Mouse (Mus musculus): ENCODE measurements at regions not wholly inside any gene's neighbourhood (a gene's known extent, or its start where the extent isn't known, plus 50 kb on each side); places are given as distances from the start of the nearest gene placed in this dataset.

DNA sequence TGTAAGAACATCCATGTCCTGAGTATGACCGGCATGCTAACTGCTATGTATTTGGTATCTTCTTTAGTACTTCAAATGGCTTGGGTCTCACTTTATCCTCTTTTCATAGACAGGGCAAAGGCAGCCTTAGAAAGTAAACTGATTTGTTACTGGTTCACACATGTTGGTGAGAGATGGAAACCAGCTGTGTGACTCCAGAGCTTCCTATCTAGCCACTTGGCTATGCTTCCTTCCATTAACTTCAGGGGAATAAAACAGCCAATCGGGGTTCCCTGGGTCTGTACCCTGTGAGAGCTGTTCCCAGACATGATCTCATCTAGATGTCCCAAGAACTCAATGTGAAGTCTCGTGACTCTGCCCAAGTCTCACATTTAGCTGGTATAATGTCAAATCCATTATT lies 203.5 kb downstream of the Rps15a start:
- TF ChIP-seq CTCF (IDR thresholded peaks at IDR 0.05; ENCODE audit: low read depth, low read length) (no peak), POLR2A (IDR thresholded peaks at IDR 0.05; ENCODE audit: extremely low read depth, insufficient read depth, low read length) (no peak)
- no peak overlapping the region for H3K27ac ChIP-seq (replicated peaks; ENCODE audit: insufficient read depth, low read depth, low read length)

DNA sequence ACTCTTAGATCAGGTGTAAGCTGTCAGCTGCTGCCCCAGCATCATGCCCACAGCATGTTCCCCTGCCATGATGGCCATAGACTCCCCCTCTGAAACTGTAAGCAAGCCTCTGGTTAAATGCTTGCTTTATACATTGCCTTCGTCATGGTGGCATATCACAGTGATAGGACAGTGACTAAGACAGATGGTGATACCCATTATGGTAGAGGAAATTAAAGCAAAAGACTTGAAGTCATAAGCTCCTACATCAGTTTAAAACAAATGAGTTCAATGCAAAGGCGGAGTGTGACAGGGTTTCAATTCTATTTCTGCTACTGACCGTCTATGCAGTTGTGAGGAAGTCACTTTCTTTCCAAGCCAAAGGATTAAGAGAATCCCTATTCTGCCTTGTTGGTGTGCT lies 204.9 kb downstream of the Rps15a start:
- Histone ChIP-seq H3K79me2 (ENCODE audit: control insufficient read depth, insufficient read depth, low read length) (no peaks in the 10 kb centered on the region), H3K4me3 (ENCODE audit: insufficient read depth, low read depth, low read length) (no peak overlapping the region), H3K27ac (replicated peaks; ENCODE audit: insufficient read depth, low read depth, low read length) (no peak overlapping the region), H3K27me3 (ENCODE audit: control insufficient read depth, insufficient read depth, low read length) (no peaks in the 10 kb centered on the region), H3K4me1 (ENCODE audit: control insufficient read depth, insufficient read depth, low read length) (no peaks in the 10 kb centered on the region), H3K36me3 (ENCODE audit: control insufficient read depth, insufficient read depth, low read length) (no peaks in the 10 kb centered on the region), H3K9ac (ENCODE audit: low read depth, low read length) (no peak overlapping the region)
- 90% methylated on average over 3 of the region's 3 CpGs for WGBS
- DNase-seq (ENCODE audit: extremely low read depth, low read depth, low spot score), result no peak
- TF ChIP-seq CTCF (IDR thresholded peaks at IDR 0.05; ENCODE audit: low read depth, low read length) (no peak), POLR2A (IDR thresholded peaks at IDR 0.05; ENCODE audit: extremely low read depth, insufficient read depth, low read length) (no peak)

More for the DNA sequence above, 203.5 kb downstream of the Rps15a start:
- H3K9ac ChIP-seq (ENCODE audit: low read depth, low read length), result no peak overlapping the region
- no peak overlapping the region for H3K4me3 ChIP-seq (ENCODE audit: insufficient read depth, low read depth, low read length)
- H3K27me3 ChIP-seq (ENCODE audit: control insufficient read depth, insufficient read depth, low read length), result no peaks in the 10 kb centered on the region
- WGBS, result 80% methylated on average over 3 of the region's 3 CpGs
- no peak for DNase-seq (ENCODE audit: extremely low read depth, low read depth, low spot score)
- no peaks in the 10 kb centered on the region for H3K4me1 ChIP-seq (ENCODE audit: control insufficient read depth, insufficient read depth, low read length)
- no peaks in the 10 kb centered on the region for H3K36me3 ChIP-seq (ENCODE audit: control insufficient read depth, insufficient read depth, low read length)
- H3K79me2 ChIP-seq (ENCODE audit: control insufficient read depth, insufficient read depth, low read length), result no peaks in the 10 kb centered on the region

DNA sequence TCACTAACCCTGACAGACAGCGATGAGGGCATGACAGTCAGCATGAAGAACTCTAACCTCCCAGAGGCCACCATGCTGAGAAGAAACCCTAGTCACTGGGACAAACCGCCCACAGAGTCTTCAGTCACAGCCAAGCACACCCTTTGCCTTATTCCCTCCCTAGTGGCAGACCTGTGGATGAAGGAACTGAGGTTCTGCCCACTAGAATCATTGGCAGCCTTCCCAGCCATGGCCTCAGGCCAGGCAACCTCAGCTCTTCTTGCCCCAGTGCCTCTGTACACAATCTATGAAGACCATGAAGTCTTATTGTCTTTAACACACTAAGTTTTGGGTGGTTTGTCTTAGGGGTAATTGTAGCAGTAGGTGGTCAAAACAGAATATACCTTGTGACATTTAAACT lies 219.5 kb downstream of the Rps15a start:
- peak; percentile 10 for DNase-seq (ENCODE audit: extremely low read depth, low read depth, low spot score)
- Histone ChIP-seq H3K79me2 (ENCODE audit: control insufficient read depth, insufficient read depth, low read length) (no peaks in the 10 kb centered on the region), H3K9ac (ENCODE audit: low read depth, low read length) (no peak overlapping the region), H3K36me3 (ENCODE audit: control insufficient read depth, insufficient read depth, low read length) (no peaks in the 10 kb centered on the region), H3K27ac (replicated peaks; ENCODE audit: insufficient read depth, low read depth, low read length) (no peak overlapping the region), H3K27me3 (ENCODE audit: control insufficient read depth, insufficient read depth, low read length) (no peaks in the 10 kb centered on the region), H3K4me3 (ENCODE audit: insufficient read depth, low read depth, low read length) (no peak overlapping the region), H3K4me1 (ENCODE audit: control insufficient read depth, insufficient read depth, low read length) (no peaks in the 10 kb centered on the region)
- TF ChIP-seq POLR2A (IDR thresholded peaks at IDR 0.05; ENCODE audit: extremely low read depth, insufficient read depth, low read length) (no peak), CTCF (IDR thresholded peaks at IDR 0.05; ENCODE audit: low read depth, low read length) (no peak)
- WGBS, result 64% methylated on average over 2 of the region's 2 CpGs

- Histone ChIP-seq H3K27ac (replicated peaks; ENCODE audit: insufficient read depth, low read depth, low read length) (no peak overlapping the region), H3K4me1 (ENCODE audit: control insufficient read depth, insufficient read depth, low read length) (no peaks in the 10 kb centered on the region), H3K27me3 (ENCODE audit: control insufficient read depth, insufficient read depth, low read length) (no peaks in the 10 kb centered on the region), H3K9ac (ENCODE audit: low read depth, low read length) (no peak overlapping the region), H3K36me3 (ENCODE audit: control insufficient read depth, insufficient read depth, low read length) (no peaks in the 10 kb centered on the region), H3K79me2 (ENCODE audit: control insufficient read depth, insufficient read depth, low read length) (no peaks in the 10 kb centered on the region), H3K4me3 (ENCODE audit: insufficient read depth, low read depth, low read length) (no peak overlapping the region)
- TF ChIP-seq POLR2A (IDR thresholded peaks at IDR 0.05; ENCODE audit: extremely low read depth, insufficient read depth, low read length), result no peak
- TF ChIP-seq CTCF (IDR thresholded peaks at IDR 0.05; ENCODE audit: low read depth, low read length), result no peak
- WGBS, result 77% methylated on average over 6 of the region's 6 CpGs
- no peak for DNase-seq (ENCODE audit: extremely low read depth, low read depth, low spot score)
Measured at GRCm38 (mm10) chr7:117887288-117887687, 228.7 kb downstream of the Rps15a start.

GRCm38 (mm10) chr7:117882803-117883202 lies 233.2 kb downstream of the Rps15a start:
- Histone ChIP-seq H3K36me3 (ENCODE audit: control insufficient read depth, insufficient read depth, low read length) (no peaks in the 10 kb centered on the region), H3K27ac (replicated peaks; ENCODE audit: insufficient read depth, low read depth, low read length) (no peak overlapping the region), H3K27me3 (ENCODE audit: control insufficient read depth, insufficient read depth, low read length) (no peaks in the 10 kb centered on the region), H3K4me3 (ENCODE audit: insufficient read depth, low read depth, low read length) (no peak overlapping the region), H3K9ac (ENCODE audit: low read depth, low read length) (no peak overlapping the region), H3K4me1 (ENCODE audit: control insufficient read depth, insufficient read depth, low read length) (no peaks in the 10 kb centered on the region), H3K79me2 (ENCODE audit: control insufficient read depth, insufficient read depth, low read length) (no peaks in the 10 kb centered on the region)
- DNase-seq (ENCODE audit: extremely low read depth, low read depth, low spot score), result peak; percentile 29
- 5% methylated on average over 13 of the region's 13 CpGs for WGBS
- TF ChIP-seq POLR2A (IDR thresholded peaks at IDR 0.05; ENCODE audit: extremely low read depth, insufficient read depth, low read length) (no peak), CTCF (IDR thresholded peaks at IDR 0.05; ENCODE audit: low read depth, low read length) (peak; percentile 86)

- H3K27me3 ChIP-seq (ENCODE audit: control insufficient read depth, insufficient read depth, low read length), result no peaks in the 10 kb centered on the region
- no peak overlapping the region for H3K9ac ChIP-seq (ENCODE audit: low read depth, low read length)
- no peaks in the 10 kb centered on the region for H3K79me2 ChIP-seq (ENCODE audit: control insufficient read depth, insufficient read depth, low read length)
- no peaks in the 10 kb centered on the region for H3K4me1 ChIP-seq (ENCODE audit: control insufficient read depth, insufficient read depth, low read length)
- no peak overlapping the region for H3K27ac ChIP-seq (replicated peaks; ENCODE audit: insufficient read depth, low read depth, low read length)
- 71% methylated on average over 7 of the region's 7 CpGs for WGBS
- H3K36me3 ChIP-seq (ENCODE audit: control insufficient read depth, insufficient read depth, low read length), result no peaks in the 10 kb centered on the region
- no peak for DNase-seq (ENCODE audit: extremely low read depth, low read depth, low spot score)
- H3K4me3 ChIP-seq (ENCODE audit: insufficient read depth, low read depth, low read length), result no peak overlapping the region
- TF ChIP-seq CTCF (IDR thresholded peaks at IDR 0.05; ENCODE audit: low read depth, low read length) (no peak), POLR2A (IDR thresholded peaks at IDR 0.05; ENCODE audit: extremely low read depth, insufficient read depth, low read length) (no peak)
Measured at GRCm38 (mm10) chr7:117878903-117879302, 237.1 kb downstream of the Rps15a start.
